Mouse (Mus musculus): ENCODE measurements at regions not wholly inside any gene's neighbourhood (a gene's known extent, or its start where the extent isn't known, plus 50 kb on each side); places are given as distances from the start of the nearest gene placed in this dataset.

DNA sequence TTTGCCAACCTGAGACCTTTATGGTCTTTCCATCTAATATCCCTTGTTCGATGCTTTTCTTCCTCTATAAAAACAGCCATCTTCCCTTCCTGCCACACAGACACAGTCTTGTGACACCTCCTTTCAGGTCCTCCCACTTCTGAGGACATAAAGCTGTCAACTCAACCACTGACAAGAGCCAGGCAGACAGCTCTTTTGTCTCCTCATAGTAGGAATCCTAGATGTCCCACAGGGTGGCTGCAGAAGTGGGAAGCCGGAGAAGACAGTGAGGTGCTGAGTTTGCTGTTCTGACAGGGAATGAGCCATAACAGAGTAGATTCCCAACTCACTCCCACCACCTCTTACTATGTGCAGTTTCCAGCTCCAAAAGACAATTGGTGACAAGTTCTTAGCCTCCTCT is 358.4 kb downstream of the Pmp22 start:
- DNase-seq (ENCODE audit: low read depth in 1 of 2, low spot score in 2 of 2): no peak
- TF ChIP-seq POLR2A (IDR thresholded peaks at IDR 0.05; ENCODE audit: low read depth, low read length) (no peak), CTCF (IDR thresholded peaks at IDR 0.05; ENCODE audit: extremely low read depth, insufficient read depth, insufficient read length, insufficient replicate concordance) (no peak)
- Histone ChIP-seq H3K4me1 (ENCODE audit: control insufficient read depth, insufficient read depth, insufficient read length) (no peaks in the 10 kb centered on the region), H3K36me3 (ENCODE audit: control insufficient read depth, insufficient read depth, low read length) (no peaks in the 10 kb centered on the region), H3K4me3 (ENCODE audit: extremely low read depth, insufficient read depth, insufficient read length) (no peak overlapping the region), H3K27ac (ENCODE audit: insufficient read depth, low read length) (no peak overlapping the region), H3K27me3 (ENCODE audit: control insufficient read depth, insufficient read depth, low read length) (no peaks in the 10 kb centered on the region)
- 49% methylated on average over 2 of the region's 2 CpGs for WGBS

GRCm38 (mm10) chr11:63502181-63502580 is 373.4 kb downstream of the Pmp22 start:
- H3K27me3 ChIP-seq (ENCODE audit: control insufficient read depth, insufficient read depth, low read length): no peaks in the 10 kb centered on the region
- no peaks in the 10 kb centered on the region for H3K36me3 ChIP-seq (ENCODE audit: control insufficient read depth, insufficient read depth, low read length)
- 73% methylated on average over 5 of the region's 5 CpGs for WGBS
- H3K27ac ChIP-seq (ENCODE audit: insufficient read depth, low read length): no peak overlapping the region
- no peak overlapping the region for H3K4me3 ChIP-seq (ENCODE audit: extremely low read depth, insufficient read depth, insufficient read length)
- TF ChIP-seq CTCF (IDR thresholded peaks at IDR 0.05; ENCODE audit: extremely low read depth, insufficient read depth, insufficient read length, insufficient replicate concordance): no peak
- TF ChIP-seq POLR2A (IDR thresholded peaks at IDR 0.05; ENCODE audit: low read depth, low read length): no peak
- H3K4me1 ChIP-seq (ENCODE audit: control insufficient read depth, insufficient read depth, insufficient read length): no peaks in the 10 kb centered on the region
- DNase-seq (ENCODE audit: low read depth in 1 of 2, low spot score in 2 of 2): no peak

- no peak for DNase-seq (ENCODE audit: low read depth in 1 of 2, low spot score in 2 of 2)
- Histone ChIP-seq H3K27ac (ENCODE audit: insufficient read depth, low read length) (no peak overlapping the region), H3K4me1 (ENCODE audit: control insufficient read depth, insufficient read depth, insufficient read length) (no peaks in the 10 kb centered on the region), H3K27me3 (ENCODE audit: control insufficient read depth, insufficient read depth, low read length) (no peaks in the 10 kb centered on the region), H3K36me3 (ENCODE audit: control insufficient read depth, insufficient read depth, low read length) (no peaks in the 10 kb centered on the region), H3K4me3 (ENCODE audit: extremely low read depth, insufficient read depth, insufficient read length) (no peak overlapping the region)
- WGBS: 93% methylated on average over 8 of the region's 8 CpGs
- TF ChIP-seq CTCF (IDR thresholded peaks at IDR 0.05; ENCODE audit: extremely low read depth, insufficient read depth, insufficient read length, insufficient replicate concordance): no peak
- no peak for TF ChIP-seq POLR2A (IDR thresholded peaks at IDR 0.05; ENCODE audit: low read depth, low read length)
These were observed 378.6 kb downstream of the Pmp22 start for GRCm38 (mm10) chr11:63507387-63507786.

DNA sequence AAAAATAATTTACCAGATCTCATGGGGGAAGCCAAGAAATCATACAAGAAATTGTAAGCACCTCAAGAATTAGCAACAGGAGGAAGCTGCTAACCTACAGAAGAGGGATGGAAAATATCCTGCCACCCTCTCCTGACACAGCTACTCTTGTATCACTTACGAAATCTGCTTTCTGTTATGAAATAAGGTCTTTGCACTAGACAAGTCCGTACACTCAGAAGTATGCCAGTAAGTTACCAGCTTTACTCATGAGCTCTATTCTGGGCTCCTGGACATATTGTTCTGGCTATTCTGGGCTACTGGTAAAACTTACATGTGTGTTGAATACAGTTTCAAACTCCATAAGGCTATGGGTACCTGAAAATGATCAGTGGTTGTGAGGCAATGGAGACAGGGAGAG is 379.9 kb downstream of the Pmp22 start:
- no peak for DNase-seq (ENCODE audit: low read depth in 1 of 2, low spot score in 2 of 2)
- Histone ChIP-seq H3K4me3 (ENCODE audit: extremely low read depth, insufficient read depth, insufficient read length) (no peak overlapping the region), H3K36me3 (ENCODE audit: control insufficient read depth, insufficient read depth, low read length) (no peaks in the 10 kb centered on the region), H3K27ac (ENCODE audit: insufficient read depth, low read length) (no peak overlapping the region), H3K4me1 (ENCODE audit: control insufficient read depth, insufficient read depth, insufficient read length) (no peaks in the 10 kb centered on the region), H3K27me3 (ENCODE audit: control insufficient read depth, insufficient read depth, low read length) (no peaks in the 10 kb centered on the region)
- WGBS: 82% methylated on average over 2 of the region's 2 CpGs
- TF ChIP-seq CTCF (IDR thresholded peaks at IDR 0.05; ENCODE audit: extremely low read depth, insufficient read depth, insufficient read length, insufficient replicate concordance): no peak
- no peak for TF ChIP-seq POLR2A (IDR thresholded peaks at IDR 0.05; ENCODE audit: low read depth, low read length)

GRCm38 (mm10) chr11:63510611-63511010 is 381.8 kb downstream of the Pmp22 start:
- H3K4me1 ChIP-seq (ENCODE audit: control insufficient read depth, insufficient read depth, insufficient read length): no peaks in the 10 kb centered on the region
- H3K4me3 ChIP-seq (ENCODE audit: extremely low read depth, insufficient read depth, insufficient read length): no peak overlapping the region
- DNase-seq (ENCODE audit: low read depth in 1 of 2, low spot score in 2 of 2): no peak

DNA sequence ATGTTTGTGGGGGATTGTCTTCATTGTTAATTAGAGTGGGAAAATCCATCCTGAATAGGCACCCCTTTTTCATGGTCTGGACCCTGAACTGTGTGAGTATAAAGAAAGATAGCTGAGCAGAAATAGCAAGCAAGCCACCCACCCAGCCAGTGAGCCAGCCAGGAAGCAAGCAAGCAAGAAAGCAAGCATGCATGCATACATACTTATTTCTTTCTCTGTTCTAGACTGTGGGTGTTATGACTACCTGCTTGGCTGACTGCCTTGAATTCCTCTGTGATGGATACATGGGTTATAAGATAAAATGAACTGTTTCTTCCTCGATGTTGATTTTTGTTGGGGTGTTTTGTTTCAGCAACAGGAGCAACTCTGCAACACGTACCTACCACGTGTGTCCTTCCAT is 385.8 kb downstream of the Pmp22 start:
- no peak overlapping the region for H3K27ac ChIP-seq (ENCODE audit: insufficient read depth, low read length)
- no peaks in the 10 kb centered on the region for H3K36me3 ChIP-seq (ENCODE audit: control insufficient read depth, insufficient read depth, low read length)
- H3K4me3 ChIP-seq (ENCODE audit: extremely low read depth, insufficient read depth, insufficient read length): no peak overlapping the region
- TF ChIP-seq POLR2A (IDR thresholded peaks at IDR 0.05; ENCODE audit: low read depth, low read length) (no peak), CTCF (IDR thresholded peaks at IDR 0.05; ENCODE audit: extremely low read depth, insufficient read depth, insufficient read length, insufficient replicate concordance) (no peak)
- H3K27me3 ChIP-seq (ENCODE audit: control insufficient read depth, insufficient read depth, low read length): no peaks in the 10 kb centered on the region
- WGBS: 77% methylated on average over 3 of the region's 3 CpGs
- H3K4me1 ChIP-seq (ENCODE audit: control insufficient read depth, insufficient read depth, insufficient read length): no peaks in the 10 kb centered on the region
- no peak for DNase-seq (ENCODE audit: low read depth in 1 of 2, low spot score in 2 of 2)

More at GRCm38 (mm10) chr11:63510611-63511010, 381.8 kb downstream of the Pmp22 start:
- TF ChIP-seq CTCF (IDR thresholded peaks at IDR 0.05; ENCODE audit: extremely low read depth, insufficient read depth, insufficient read length, insufficient replicate concordance): no peak
- no peak for TF ChIP-seq POLR2A (IDR thresholded peaks at IDR 0.05; ENCODE audit: low read depth, low read length)
- H3K27ac ChIP-seq (ENCODE audit: insufficient read depth, low read length): no peak overlapping the region
- H3K36me3 ChIP-seq (ENCODE audit: control insufficient read depth, insufficient read depth, low read length): no peaks in the 10 kb centered on the region
- H3K27me3 ChIP-seq (ENCODE audit: control insufficient read depth, insufficient read depth, low read length): no peaks in the 10 kb centered on the region
- 92% methylated on average over 7 of the region's 7 CpGs for WGBS

DNA sequence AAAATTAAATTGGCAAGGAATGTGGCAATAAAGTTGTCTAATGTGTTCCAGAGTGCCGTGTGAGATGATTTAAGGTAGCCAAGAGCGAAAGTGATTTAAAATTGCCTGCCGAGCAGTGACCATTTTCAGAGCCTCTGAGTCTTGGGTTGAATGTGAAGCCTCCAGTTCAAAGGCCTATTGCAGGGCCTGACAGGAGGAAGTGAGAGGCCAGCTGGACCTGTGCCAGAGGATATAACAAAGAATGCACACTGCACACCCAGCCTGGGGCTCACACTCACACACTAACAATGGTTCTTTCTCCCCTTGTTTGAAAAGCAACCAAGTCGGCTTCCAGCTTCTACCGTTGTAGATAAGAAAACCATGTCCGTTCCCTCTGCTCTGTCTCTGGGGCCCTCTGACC is 390.1 kb downstream of the Pmp22 start:
- no peak for DNase-seq (ENCODE audit: low read depth in 1 of 2, low spot score in 2 of 2)
- Histone ChIP-seq H3K4me1 (ENCODE audit: control insufficient read depth, insufficient read depth, insufficient read length) (no peaks in the 10 kb centered on the region), H3K36me3 (ENCODE audit: control insufficient read depth, insufficient read depth, low read length) (no peaks in the 10 kb centered on the region), H3K27ac (ENCODE audit: insufficient read depth, low read length) (no peak overlapping the region), H3K4me3 (ENCODE audit: extremely low read depth, insufficient read depth, insufficient read length) (no peak overlapping the region), H3K27me3 (ENCODE audit: control insufficient read depth, insufficient read depth, low read length) (no peaks in the 10 kb centered on the region)
- no peak for TF ChIP-seq POLR2A (IDR thresholded peaks at IDR 0.05; ENCODE audit: low read depth, low read length)
- no peak for TF ChIP-seq CTCF (IDR thresholded peaks at IDR 0.05; ENCODE audit: extremely low read depth, insufficient read depth, insufficient read length, insufficient replicate concordance)
- WGBS: 59% methylated on average over 6 of the region's 6 CpGs

Data from spleen, adult 2 months (tissue).